Mouse (Mus musculus): ENCODE measurements at regions not wholly inside any gene's neighbourhood (a gene's known extent, or its start where the extent isn't known, plus 50 kb on each side); places are given as distances from the start of the nearest gene placed in this dataset.
A peak's percentile ranks its signal among the peaks of the same experiment; 100 is the strongest.

DNA sequence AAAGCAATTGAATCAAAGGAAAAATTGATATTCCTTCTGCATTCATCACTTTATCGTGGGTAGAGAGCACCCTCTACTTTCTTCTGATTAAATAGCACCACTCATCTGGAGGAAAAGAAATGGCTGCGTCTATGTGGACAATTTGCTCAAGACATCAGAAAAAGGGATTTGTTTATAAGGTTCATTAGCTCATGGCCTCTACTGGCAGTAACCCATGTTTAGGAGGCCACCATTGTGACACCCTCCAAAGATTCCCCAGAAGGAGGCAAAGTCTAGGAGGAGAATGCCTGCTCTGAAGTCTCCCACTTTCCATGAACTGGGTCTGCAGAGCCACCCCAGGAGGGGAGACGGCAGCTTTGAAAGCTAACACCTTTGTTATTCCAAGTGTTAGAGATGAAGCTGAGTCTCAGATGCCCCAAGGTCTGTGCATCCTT, 147.2 kb upstream of the Plscr5 start:
- DNase-seq (ENCODE audit: low spot score in 2 of 2), result peak in 1 of 2 experiments; percentile 31

DNA sequence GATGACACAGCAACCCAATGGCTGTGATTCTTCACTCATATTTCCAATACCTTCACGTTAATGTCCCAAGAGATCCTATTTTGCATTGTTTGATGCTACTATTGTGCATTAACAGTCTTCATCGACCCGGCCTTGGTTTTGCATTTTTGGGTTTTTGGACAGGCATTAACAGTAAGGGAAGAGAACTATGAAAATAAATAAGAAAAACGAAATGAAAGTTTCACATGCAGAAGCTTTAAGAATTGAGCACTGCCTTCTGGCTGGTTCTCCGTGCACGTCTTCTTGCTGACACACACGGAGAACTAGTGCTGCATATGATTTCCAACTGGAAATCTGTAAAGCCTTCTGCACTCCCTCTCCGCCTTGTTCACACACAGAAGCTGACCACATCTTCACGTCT, 148.6 kb upstream of the Plscr5 start:
- no peak for DNase-seq (ENCODE audit: low spot score in 2 of 2)

DNA sequence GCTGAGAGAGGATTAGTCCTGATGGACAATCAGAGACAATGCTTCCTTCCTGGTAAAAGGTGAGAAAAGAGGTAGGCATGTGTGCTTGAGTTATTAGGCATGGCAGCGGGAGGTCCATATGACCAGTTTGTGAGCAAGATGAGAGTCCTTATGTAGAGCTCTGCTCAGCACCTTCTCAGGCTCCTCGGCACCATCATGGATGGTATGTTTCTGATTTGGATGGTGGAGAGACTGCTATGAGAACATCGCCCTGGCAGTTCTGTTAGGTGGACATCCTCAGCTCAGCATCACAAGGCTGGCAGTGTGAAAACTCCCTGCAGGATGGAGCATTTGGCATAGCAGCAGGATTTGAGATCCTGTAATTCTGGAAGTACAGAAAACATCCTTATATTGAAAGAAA, 176.2 kb upstream of the Plscr5 start:
- peak in 1 of 2 experiments; percentile 15 for DNase-seq (ENCODE audit: low spot score in 2 of 2)

DNA sequence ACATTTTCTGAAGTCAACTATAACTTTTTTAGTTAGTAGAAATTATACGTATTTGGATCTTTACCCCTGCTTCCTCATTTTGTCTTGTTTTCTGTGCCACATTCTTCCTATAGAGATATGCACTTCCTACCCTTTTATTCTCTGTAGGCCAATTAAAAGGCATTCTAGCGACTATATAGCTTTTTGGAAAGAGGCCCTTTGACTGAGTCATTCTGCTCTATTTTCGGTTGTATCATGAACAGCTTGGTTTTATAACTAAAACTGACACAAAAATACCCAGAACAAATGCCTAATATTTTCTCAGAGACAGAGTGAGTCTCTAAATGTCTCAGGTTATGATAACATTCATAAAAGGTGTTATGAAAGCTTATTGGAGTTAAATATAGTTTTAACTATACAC, 176.8 kb upstream of the Plscr5 start:
- no peak for DNase-seq (ENCODE audit: low spot score in 2 of 2)

DNA sequence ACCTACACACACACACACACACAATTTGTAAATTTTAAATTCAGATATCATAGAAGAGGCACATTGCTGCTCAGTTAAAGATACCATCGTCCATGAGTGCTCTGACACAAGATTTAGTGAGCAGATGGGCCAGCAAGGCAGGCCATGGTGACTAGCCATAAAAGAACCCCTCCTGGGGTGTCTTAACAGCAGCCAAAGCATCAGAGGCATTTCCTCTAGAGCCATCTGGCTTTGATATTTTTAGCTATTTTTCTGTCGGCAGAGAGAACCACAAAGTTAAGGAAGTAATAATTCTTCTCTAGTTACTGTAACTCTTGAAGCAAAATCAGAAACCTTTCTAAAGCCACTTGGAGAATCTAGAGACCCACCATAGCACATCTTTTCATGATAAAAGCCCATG, 204.5 kb upstream of the Plscr5 start:
- DNase-seq (ENCODE audit: low spot score in 2 of 2), result no peak

DNA sequence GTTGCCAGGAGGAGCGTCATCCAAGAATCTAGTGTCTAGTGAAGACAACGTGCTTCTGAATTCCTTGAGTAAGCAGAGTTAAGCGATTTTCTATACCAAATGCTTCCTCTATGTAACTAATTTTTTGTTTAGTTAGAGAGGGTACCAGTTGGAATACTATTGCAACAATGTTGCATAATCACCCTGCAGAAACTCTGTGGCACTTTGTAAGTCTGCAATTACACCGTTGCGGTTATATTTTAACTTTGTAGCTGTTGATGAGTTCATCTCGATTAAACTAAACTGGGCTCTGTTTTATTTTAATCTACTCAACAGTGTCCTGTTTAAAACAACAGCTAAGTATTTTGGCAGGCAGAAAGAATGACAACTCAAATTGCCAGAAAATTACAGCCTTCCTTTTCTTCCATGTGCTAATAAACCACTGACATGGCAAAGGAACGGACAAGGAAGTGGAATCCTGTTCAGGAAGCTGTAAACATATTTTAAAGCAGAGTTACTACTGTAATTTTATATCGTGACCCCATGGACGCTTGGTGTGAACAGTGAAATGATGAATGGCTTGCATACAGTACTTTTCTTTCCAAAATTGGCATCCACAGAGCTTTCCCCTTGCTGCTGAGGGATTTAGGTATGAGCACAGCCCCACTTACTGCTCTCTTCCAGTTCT, 210.6 kb upstream of the Plscr5 start:
- DNase-seq (ENCODE audit: low spot score in 2 of 2), result no peak

DNA sequence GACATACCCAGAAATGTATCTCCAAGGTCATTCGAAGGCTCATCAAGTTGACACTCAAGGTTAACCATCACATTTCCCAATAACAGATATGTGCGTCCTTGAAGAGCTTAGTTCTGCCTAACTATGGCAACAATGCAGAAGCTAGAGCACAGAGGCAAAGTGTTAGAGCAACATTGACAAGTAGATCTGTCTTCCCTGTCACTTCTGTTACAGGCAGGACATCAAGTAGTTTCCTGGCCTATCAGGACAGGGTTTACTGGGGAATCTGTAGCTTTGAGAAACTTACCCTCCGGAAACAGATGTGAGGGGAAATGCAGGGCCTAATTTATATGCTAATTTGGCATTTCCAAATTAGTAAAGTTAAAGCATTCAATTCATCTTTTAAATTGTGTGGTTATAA, 211.2 kb upstream of the Plscr5 start:
- DNase-seq (ENCODE audit: low spot score in 2 of 2), result no peak

DNA sequence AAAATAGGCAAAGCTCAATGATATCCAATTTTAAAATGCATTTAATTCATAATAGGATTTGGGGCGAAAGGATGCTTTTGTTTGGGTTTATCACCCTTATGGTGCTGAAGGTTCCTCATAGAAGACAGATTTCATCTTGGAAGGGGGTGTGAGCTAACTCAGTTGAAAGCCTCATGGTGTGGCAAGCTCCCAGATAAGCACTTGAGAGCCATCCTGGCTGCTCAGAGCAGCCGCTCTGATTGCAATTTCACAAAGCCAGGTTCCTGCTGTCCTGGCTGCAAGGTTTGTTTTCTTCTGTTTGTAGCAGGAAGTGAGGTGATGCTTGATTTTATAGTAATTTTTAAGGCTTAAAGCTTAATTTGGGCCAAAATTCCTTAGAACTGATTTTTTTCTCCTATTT, 228.7 kb upstream of the Plscr5 start:
- peak in 1 of 2 experiments; percentile 36 for DNase-seq (ENCODE audit: low spot score in 2 of 2)

DNA sequence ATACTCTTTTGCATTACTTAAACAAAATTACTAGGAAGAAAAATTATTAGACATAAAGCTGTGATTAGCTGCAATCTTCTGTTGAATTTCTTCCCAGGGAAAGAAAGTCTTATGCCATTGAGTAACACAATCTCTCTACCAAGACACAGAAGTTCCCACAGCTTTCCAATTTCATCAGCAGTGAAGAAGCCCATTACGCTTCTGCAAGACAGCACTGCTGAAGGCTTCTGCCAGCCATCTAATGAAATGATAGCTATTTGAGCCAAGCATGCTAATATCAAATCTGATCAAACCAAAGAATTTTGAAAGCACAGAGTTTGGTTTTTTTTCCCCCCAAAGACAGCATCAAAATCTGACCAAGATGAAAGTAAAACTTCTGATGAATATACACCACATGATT, 230.0 kb upstream of the Plscr5 start:
- no peak for DNase-seq (ENCODE audit: low spot score in 2 of 2)

DNA sequence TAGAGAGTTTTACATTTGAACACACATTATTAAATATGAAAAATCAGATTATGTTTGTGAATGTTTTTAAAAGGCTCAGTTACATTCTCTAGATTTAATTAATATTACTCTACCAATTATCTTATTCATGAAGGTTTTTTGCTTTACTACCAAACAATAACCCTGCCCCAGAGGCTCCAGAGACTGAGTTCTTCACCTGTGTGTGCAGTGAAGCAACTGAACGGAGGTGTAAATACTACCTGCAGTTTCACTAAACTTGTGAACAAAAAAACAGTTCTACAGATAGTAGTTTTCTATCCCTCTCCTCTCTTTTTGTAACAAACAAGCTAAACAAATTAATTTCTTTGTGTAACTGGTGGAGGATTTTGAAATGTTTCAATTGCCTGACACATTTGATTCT, 231.1 kb upstream of the Plscr5 start:
- DNase-seq (ENCODE audit: low spot score in 2 of 2), result no peak

DNA sequence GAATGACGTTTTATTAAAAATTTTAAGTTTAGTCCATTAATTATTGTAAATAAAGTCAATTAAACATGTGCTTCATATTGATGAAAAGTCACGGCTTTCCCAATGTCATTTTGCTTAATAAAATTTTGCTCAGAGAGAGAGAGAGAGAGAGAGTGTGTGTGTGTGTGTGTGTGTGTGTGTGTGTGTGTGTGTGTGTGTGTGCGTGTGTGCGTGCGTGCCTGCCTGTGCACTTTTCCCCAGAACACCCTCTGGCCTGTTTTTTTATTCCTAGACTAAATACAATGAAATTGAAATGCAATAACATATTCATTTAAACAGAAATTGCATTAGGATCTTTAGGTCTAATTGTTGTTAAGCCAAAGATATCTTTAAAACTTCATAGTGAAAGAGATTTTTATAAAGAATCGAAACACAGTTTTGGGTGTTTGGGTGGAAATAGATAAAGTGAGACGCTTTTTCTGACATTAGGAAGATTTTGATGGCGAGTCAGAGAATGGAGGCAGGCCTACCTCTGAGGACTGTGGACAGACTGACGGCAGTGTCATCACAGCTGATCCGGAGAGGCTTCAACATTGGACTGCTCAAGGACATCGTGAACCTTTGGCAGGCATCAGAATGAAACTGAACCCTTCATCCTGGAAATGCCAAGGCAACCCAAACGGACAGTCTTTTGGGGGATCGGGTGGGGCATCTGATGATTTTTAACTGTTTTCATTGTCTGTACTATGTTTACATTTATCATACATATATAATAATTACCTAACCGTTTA, 232.0 kb upstream of the Plscr5 start:
- peak in 1 of 2 experiments; percentile 28 for DNase-seq (ENCODE audit: low spot score in 2 of 2)

DNA sequence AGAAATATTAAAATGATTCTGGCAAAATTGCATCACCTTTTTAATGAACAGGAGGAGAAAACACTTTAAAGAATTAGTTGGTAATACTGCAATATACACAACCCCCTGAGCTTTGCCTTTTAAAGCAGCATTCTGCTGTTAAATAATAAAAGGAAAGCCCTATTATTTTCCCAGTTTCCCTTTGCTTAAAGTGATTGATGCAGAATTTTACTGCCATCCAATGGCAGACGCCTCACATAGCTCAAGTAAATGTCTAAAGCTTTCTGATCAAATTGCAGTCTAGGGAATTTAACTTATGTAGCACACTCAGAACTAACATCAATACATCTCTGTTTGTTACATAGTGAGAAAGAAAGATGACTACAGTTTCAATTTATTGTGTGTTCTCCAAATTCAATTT, 233.1 kb upstream of the Plscr5 start:
- DNase-seq (ENCODE audit: low spot score in 2 of 2), result no peak

DNA sequence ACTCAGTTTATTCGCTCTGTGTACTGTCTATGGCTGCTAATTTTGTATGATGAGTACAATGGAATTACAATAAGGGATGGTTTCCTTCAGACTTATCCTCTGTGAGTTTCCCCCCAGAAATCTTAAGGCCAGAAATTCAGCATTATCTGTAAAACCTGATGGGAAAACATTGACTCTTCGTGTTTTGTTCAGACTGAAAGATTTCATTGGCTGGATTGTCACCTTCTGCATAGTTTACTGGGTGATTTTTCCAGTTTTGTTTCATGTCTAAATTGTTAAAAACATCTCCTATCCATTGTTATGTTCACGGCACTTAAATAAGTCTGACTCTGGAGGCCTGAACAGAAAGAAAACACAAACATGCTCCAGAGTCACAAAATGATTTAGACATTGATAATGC, 233.7 kb upstream of the Plscr5 start:
- DNase-seq (ENCODE audit: low spot score in 2 of 2), result no peak

DNA sequence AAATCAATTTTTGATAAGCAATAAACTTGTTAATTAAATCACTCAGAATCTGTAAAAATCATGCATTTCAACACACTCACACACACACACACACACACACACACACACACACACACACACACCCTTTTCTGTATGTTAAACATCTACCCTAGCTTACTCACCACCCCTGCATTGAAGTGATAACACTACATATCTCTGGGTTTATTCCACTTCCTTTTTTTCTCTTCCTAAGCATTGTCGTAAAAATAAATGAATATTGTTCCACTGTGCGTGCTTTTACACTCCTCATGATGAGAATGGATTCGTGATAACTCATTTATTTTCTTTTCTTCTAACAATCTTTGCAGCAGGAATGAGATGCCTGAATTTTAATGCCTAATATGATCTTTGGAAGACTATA, 234.3 kb upstream of the Plscr5 start:
- no peak for DNase-seq (ENCODE audit: low spot score in 2 of 2)

DNA sequence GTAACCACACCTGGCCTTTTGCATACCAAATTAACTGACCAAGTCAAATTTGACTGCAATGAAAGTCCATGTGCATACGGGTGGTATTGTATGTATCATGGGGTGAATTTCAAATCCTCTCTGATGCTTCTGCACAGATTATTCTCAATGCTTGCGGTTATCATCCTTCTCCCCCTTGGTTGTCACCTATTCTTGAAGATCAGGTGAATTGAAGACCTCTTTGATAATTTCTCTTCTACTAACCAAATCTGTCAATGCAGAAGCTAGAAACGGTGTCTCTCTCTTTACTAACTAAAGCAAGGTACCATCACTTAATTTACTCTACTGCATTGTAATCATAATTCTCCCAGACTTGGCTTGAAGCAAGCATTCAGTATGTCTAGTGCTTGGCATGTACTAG, 235.7 kb upstream of the Plscr5 start:
- no peak for DNase-seq (ENCODE audit: low spot score in 2 of 2)

DNA sequence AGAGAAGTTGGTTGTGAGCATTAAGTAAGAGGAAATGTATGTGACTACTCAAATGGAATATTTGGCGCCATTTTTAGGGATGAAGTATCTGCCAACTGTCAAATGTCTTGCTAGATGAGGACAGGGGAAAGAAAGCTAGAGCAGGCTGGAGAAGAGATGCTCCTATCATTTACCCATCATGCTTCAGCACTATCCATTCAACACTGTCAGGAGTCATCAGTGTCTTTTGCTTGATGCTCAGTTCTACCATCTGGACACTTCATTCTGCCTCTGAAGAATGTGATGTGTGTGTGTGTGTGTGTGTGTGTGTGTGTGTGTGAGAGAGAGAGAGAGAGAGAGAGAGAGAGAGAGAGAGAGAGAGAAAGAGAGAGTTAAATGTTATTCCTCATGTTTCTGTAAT, 244.0 kb upstream of the Plscr5 start:
- peak in 1 of 2 experiments; percentile 16 for DNase-seq (ENCODE audit: low spot score in 2 of 2)

DNA sequence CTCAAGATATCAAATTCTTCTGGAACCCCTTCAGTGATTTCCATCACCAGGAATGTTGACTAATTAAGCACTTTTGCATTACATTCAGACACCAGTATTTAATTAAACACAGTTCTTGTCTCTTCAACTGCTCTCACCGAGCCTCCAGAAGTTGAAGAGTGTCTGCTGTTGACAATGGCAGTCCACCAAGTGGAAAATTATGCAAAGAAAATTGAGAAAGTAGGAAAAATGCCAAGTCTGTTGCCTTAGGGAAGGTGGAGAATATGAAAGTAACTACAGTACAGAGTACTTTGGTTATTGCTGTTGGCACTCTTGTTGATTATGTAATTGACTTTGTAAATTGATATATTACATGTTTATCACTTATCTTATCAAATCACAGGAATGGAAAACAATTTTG, 250.7 kb upstream of the Plscr5 start:
- DNase-seq (ENCODE audit: low spot score in 2 of 2), result no peak

DNA sequence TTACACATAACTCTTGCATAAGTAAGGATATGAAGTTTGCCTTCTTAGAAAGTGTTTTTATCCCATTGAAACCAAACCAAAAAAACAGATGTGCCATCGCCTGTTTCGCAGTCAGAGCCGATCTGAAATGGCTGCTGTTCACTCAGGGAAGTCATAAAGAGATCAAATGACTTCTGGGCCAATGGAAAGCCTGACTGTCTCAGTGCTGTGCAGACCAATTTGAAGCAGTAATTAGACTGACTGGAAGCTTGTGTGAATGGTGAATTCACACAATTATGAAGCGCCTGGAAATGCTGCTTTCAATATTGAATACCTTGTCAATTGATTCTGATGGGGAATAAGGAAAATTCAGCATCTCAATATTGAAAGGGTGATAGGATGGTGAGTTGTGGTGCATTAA, 254.0 kb upstream of the Plscr5 start:
- no peak for DNase-seq (ENCODE audit: low spot score in 2 of 2)

DNA sequence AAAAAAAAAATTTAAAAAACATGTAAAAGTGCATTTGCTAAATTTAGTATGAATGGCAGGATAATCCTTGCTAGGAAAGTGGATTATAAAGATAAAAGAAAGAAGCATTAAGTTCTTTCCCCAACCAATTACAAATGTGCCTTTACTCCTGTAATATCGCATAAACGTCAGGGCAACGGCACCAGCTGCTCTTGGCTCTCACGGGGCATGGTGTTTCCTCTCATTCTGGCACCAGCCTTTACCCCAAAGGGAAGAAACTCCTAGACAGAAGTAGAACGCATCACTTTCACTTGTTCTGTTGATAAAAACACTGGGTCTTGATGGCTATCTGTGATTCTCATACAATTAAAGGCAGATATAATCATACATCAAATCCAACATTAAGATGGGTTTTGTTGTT, 288.7 kb upstream of the Plscr5 start:
- peak in 1 of 2 experiments; percentile 5 for DNase-seq (ENCODE audit: low spot score in 2 of 2)

DNA sequence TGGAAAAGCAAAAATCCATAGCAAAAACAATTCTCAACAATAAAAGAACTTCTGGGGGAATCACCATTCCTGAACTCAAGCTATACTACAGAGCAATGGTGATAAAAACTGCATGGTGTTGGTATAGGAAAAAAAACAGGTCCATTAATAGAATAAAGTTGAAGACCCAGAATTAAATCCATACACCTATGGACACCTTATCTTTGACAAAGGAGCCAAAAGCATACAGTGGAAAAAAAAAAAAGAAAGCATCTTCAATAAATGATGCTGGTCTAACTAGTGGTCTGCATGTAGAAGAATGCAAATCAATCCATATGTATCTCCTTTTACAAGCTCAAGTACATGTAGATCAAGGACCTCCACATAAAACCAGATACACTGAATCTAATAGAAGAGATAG, 291.8 kb upstream of the Plscr5 start:
- no peak for DNase-seq (ENCODE audit: low spot score in 2 of 2)

DNA sequence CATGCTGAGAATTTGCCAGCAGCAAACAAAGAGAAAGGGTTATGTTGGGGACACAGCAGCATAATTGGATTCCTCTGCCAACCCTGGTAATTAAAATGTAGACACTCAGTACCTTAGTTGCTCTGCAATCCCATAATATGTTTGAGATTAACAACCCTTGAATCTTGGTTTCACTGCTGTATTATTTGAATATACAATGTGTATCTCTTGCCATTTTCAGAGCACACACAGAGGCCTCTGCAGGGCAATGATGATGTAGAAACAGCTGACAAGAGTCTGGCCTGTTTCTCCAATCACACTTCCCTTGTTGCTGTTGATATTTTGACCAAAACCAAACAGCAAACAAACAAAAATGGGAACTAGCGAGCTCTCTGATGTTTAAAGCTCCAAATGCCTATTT, 315.9 kb upstream of the Plscr5 start:
- no peak for DNase-seq (ENCODE audit: low spot score in 2 of 2)

DNA sequence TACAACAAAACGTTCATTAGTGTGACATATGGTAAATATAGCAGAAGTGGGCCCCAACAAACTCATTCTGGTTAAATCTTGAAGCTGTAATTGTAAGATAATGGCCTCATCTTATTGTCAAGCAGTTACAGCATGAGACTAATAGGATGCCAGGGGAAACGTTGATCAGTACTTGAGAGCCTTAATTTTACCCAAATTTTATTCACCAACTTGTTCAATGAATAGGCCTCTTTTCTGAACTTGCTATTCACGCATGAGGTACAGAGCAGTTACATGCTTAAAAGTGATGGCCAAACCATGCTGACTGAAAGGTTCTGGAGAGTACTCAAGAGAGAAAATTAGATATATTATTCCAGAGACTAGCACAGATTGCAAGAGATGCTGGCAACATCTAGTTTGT, 361.2 kb upstream of the Plscr5 start:
- DNase-seq (ENCODE audit: low spot score in 2 of 2), result no peak

DNA sequence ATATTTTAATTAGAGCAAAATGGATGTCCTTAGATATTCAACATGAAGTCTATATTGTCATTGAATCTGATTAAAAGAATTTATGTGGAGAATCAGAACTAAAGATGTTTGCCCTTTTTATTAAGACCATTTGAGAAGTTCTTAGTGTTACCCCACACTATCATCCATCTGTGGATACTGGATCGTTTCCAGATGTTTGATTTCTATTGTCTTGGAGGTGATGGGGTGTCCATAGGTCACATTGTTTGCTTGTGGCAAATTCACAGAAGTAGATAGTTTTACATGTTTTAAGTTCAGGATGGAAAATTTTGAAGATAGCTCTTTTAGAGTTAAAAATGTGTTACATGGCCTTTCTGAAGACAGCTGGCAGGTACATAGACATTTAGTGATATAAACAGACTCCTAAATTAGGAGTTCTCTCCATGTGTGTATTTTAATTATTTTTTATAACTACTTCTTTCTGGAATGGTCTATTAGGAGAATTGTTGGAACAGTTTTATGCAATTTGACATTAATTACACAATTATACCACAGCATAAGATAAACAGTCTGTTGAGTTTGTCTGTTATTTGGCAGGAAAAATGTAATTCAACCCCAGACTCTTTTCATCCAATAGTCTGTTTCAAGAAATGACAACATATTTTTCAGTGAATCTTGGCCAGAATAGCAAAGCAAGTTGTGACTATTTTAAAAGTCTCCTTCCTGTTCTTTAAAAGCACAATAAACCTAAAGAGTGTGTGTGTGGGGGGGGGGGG, 368.8 kb upstream of the Plscr5 start:
- DNase-seq (ENCODE audit: low spot score in 2 of 2), result no peak
